Mouse (Mus musculus) bone marrow, adult 2 months (tissue): ENCODE data around the gene Adck1.

Experiments used
- CTCF ChIP-seq: fragments of 200-500 bp; IDR thresholded peaks from 2 replicates; pipeline ENCODE4 v1.5.1; 2011; ENCODE audit warnings: low read length, control low read depth; ENCODE audit not compliant: control insufficient read depth, insufficient read depth
- POLR2A ChIP-seq: fragments of 200-500 bp; IDR thresholded peaks from 2 replicates; pipeline ENCODE4 v1.6.1; 2011; ENCODE audit warnings: low read depth, mild to moderate bottlenecking, control low read depth, low read length, borderline replicate concordance; ENCODE audit not compliant: control insufficient read depth

DNA sequence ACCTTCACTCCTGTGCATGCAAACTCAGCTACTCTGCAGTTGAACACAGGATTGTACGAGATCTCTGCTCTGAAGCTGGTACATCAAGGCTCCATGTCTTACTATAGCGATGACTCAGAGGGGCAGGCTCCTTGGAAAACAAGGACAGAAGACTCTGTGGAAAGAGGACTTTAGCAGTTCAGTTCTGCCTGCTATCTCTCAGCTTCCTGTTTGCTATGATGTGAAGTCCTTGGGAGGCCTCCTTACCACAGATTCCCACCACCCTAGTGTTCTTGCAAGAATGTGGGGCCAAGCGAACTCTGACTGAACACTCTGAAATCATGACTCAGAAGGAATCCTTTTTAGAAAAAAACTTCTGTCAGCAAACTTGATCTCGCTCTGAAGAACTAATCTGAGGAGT, 8.3 kb downstream of the Adck1 start:
- TF ChIP-seq POLR2A (no peak), CTCF (no peak)
